10 mouse cellular contexts compared by ENCODE assay signal in genomic region chr11:85835753-85836522, GRCm38 (mm10). TPM values are rescaled to one million over a fixed set of nuclear protein-coding genes. Genes with fewer than 3 reads are reported as not detected.
DNase-seq lines count a peak whose midpoint lies in the region; ATAC-seq and TF ChIP-seq lines count a peak whose summit lies in the region.
"Had no signal": no experiment of that assay in that cellular context is flagged by ENCODE, and none has a peak within 500 bp of the region (broad histone marks: within the 10 kb centered on the region; RNA-seq: fewer than 3 reads in every experiment).

No protein-coding gene starts in this region.

- no peak overlapping the region; the same call in 1 of the 2 replicates for H3K4me2 ChIP-seq in liver, embryonic 12.5 days
- peak overlapping the region; percentile 81 for H3K4me2 ChIP-seq in embryonic facial prominence, embryonic 15.5 days (replicated peaks)
- no peak overlapping the region for H3K4me2 ChIP-seq in hindbrain, postnatal 0 days (ENCODE audit: low read depth, low read length)
- H3K4me2 ChIP-seq in neural tube, embryonic 12.5 days (replicated peaks): peak overlapping the region; percentile 72

- H3K9me3 ChIP-seq in liver, embryonic 12.5 days (replicated peaks): no peaks in the 10 kb centered on the region
- no peaks in the 10 kb centered on the region for H3K9me3 ChIP-seq in embryonic facial prominence, embryonic 15.5 days (replicated peaks)
- no peaks in the 10 kb centered on the region for H3K9me3 ChIP-seq in hindbrain, postnatal 0 days (ENCODE audit: low read length)
- H3K9me3 ChIP-seq in neural tube, embryonic 12.5 days: no peaks in the 10 kb centered on the region

- H3K36me3 ChIP-seq in liver, embryonic 12.5 days: no peaks in the 10 kb centered on the region
- H3K36me3 ChIP-seq in embryonic facial prominence, embryonic 15.5 days: no peaks in the 10 kb centered on the region
- no peaks in the 10 kb centered on the region for H3K36me3 ChIP-seq in hindbrain, postnatal 0 days (ENCODE audit: insufficient read depth, low read length)
- no peaks in the 10 kb centered on the region for H3K36me3 ChIP-seq in neural tube, embryonic 12.5 days

- no peak for TF ChIP-seq CTCF in hindbrain, postnatal 0 days (IDR thresholded peaks at IDR 0.05; ENCODE audit: low read depth)

- peaks cover 100% of the 10 kb centered on the region for H3K27me3 ChIP-seq in liver, embryonic 12.5 days (replicated peaks)
- H3K27me3 ChIP-seq in embryonic facial prominence, embryonic 15.5 days: peaks cover 65% of the 10 kb centered on the region
- H3K27me3 ChIP-seq in hindbrain, postnatal 0 days (ENCODE audit: insufficient read depth, low read length): peaks cover 77% of the 10 kb centered on the region
- peaks cover 96% of the 10 kb centered on the region for H3K27me3 ChIP-seq in neural tube, embryonic 12.5 days (replicated peaks)
- H3K27me3 ChIP-seq: Patski had no signal

- H3K4me3 ChIP-seq in liver, embryonic 12.5 days: peak overlapping the region; percentile 7; the same call in 1 of the 2 replicates
- H3K4me3 ChIP-seq in embryonic facial prominence, embryonic 15.5 days (replicated peaks): peak overlapping the region; percentile 67
- 0 out of 2 replicates have a peak overlapping the region, but pooled peaks have one; percentile 4 for H3K4me3 ChIP-seq in hindbrain, postnatal 0 days (ENCODE audit: low read length)
- H3K4me3 ChIP-seq in neural tube, embryonic 12.5 days: peak overlapping the region; percentile 46

- no peak for ATAC-seq in liver, embryonic 12.5 days
- no peak for ATAC-seq in embryonic facial prominence, embryonic 15.5 days (ENCODE audit: insufficient number of reproducible peaks, low FRiP score, low TSS enrichment, low read depth)
- no peak for ATAC-seq in hindbrain, postnatal 0 days
- no peak for ATAC-seq in neural tube, embryonic 12.5 days (ENCODE audit: low FRiP score, low read depth)
- no peak for ATAC-seq in frontal cortex, adult (ENCODE audit: low TSS enrichment)
- ATAC-seq: Patski had no signal

- peaks cover 40% of the 10 kb centered on the region for H3K4me1 ChIP-seq in liver, embryonic 12.5 days
- peaks cover 60% of the 10 kb centered on the region for H3K4me1 ChIP-seq in embryonic facial prominence, embryonic 15.5 days
- no peaks in the 10 kb centered on the region for H3K4me1 ChIP-seq in hindbrain, postnatal 0 days (ENCODE audit: insufficient read depth, low read length)
- peaks cover 23% of the 10 kb centered on the region for H3K4me1 ChIP-seq in neural tube, embryonic 12.5 days

- 13% methylated on average over 16 of the region's 16 CpGs for WGBS in liver, embryonic 12.5 days (ENCODE audit: insufficient replicate concordance)
- 14% methylated on average over 16 of the region's 16 CpGs for WGBS in embryonic facial prominence, embryonic 15.5 days
- 6% methylated on average over 16 of the region's 16 CpGs for WGBS in hindbrain, postnatal 0 days
- 5% methylated on average over 16 of the region's 16 CpGs for WGBS in neural tube, embryonic 12.5 days

- no peak overlapping the region for H3K9ac ChIP-seq in liver, embryonic 12.5 days
- peak overlapping the region; percentile 80 for H3K9ac ChIP-seq in embryonic facial prominence, embryonic 15.5 days
- no peak overlapping the region for H3K9ac ChIP-seq in hindbrain, postnatal 0 days (replicated peaks; ENCODE audit: low read length)
- 0 out of 2 replicates have a peak overlapping the region, but pooled peaks have one; percentile 10 for H3K9ac ChIP-seq in neural tube, embryonic 12.5 days

- DNase-seq in liver: no peak
- no peak for DNase-seq in hindbrain, postnatal 0 days (ENCODE audit: low spot score)
- DNase-seq in layer of hippocampus, postnatal 14 days (ENCODE audit: low spot score in 2 of 2): no peak
- DNase-seq: cerebellum, adult 9-10 months; thymus, adult 18-20 months had no signal

- no peak overlapping the region for H3K27ac ChIP-seq in liver, embryonic 12.5 days
- peak overlapping the region; percentile 89 for H3K27ac ChIP-seq in embryonic facial prominence, embryonic 15.5 days (replicated peaks)
- H3K27ac ChIP-seq in hindbrain, postnatal 0 days: no peak overlapping the region
- no peak overlapping the region for H3K27ac ChIP-seq in neural tube, embryonic 12.5 days

RNA-seq across cellular contexts. Expression of gene Tbx2, which starts 3.6 kb away (rescaled TPM):
- 1.1 and 1.4 TPM in 2 replicates for polyA plus RNA-seq in liver, embryonic 12.5 days (2016; fragmentation: Nextera tagmentation; extraction: Ambion mirVana)
- 8.0 and 8.1 TPM in 2 replicates for polyA plus RNA-seq in embryonic facial prominence, embryonic 15.5 days (2015; fragmentation: Nextera tagmentation; extraction: Ambion mirVana)
- 3.6 and 7.9 TPM in 2 replicates for total RNA-seq in hindbrain, postnatal 0 days (2014; rRNA removed)
- polyA plus RNA-seq in hindbrain, postnatal 0 days (2015; fragmentation: Nextera tagmentation; extraction: Ambion mirVana): 0.70 and 0.86 TPM in 2 replicates
- polyA plus RNA-seq in neural tube, embryonic 12.5 days (2016; fragmentation: Nextera tagmentation; extraction: Ambion mirVana): 4.7 and 5.3 TPM in 2 replicates
- 1 to 10 TPM; 2.7 to 3.3 TPM for total RNA-seq in layer of hippocampus, postnatal 14 days (2021)

RNA-seq across cellular contexts. Expression of gene Gm11444, which starts 14.2 kb away (rescaled TPM):
- not detected in 2 replicates for polyA plus RNA-seq in liver, embryonic 12.5 days (2016; fragmentation: Nextera tagmentation; extraction: Ambion mirVana)
- 0.31 TPM in 1 of 2 replicates, not detected in the other for polyA plus RNA-seq in embryonic facial prominence, embryonic 15.5 days (2015; fragmentation: Nextera tagmentation; extraction: Ambion mirVana)
- not detected in 2 replicates for total RNA-seq in hindbrain, postnatal 0 days (2014; rRNA removed)
- polyA plus RNA-seq in hindbrain, postnatal 0 days (2015; fragmentation: Nextera tagmentation; extraction: Ambion mirVana): not detected in 2 replicates
- polyA plus RNA-seq in neural tube, embryonic 12.5 days (2016; fragmentation: Nextera tagmentation; extraction: Ambion mirVana): not detected in 2 replicates
- total RNA-seq in layer of hippocampus, postnatal 14 days (2021): not detected
- polyA plus RNA-seq: Patski had no signal

RNA-seq across cellular contexts. Expression of gene Tbx4, which starts 50.3 kb away (rescaled TPM):
- polyA plus RNA-seq in liver, embryonic 12.5 days (2016; fragmentation: Nextera tagmentation; extraction: Ambion mirVana): 0.12 and 0.35 TPM in 2 replicates
- 1.8 and 2.1 TPM in 2 replicates for polyA plus RNA-seq in embryonic facial prominence, embryonic 15.5 days (2015; fragmentation: Nextera tagmentation; extraction: Ambion mirVana)
- total RNA-seq in hindbrain, postnatal 0 days (2014; rRNA removed): 0.18 and 0.47 TPM in 2 replicates
- polyA plus RNA-seq in hindbrain, postnatal 0 days (2015; fragmentation: Nextera tagmentation; extraction: Ambion mirVana): 0.20 and 0.23 TPM in 2 replicates
- polyA plus RNA-seq in neural tube, embryonic 12.5 days (2016; fragmentation: Nextera tagmentation; extraction: Ambion mirVana): 0.39 and 0.61 TPM in 2 replicates
- total RNA-seq in layer of hippocampus, postnatal 14 days (2021): under 1 TPM; 0.24 to 0.53 TPM
- polyA plus RNA-seq: Patski had no signal

Comparison
In these comparisons a context has a peak if more than half of its experiments do, and no peak if none do; other contexts are left out.
1. H3K4me2 ChIP-seq: peak in embryonic facial prominence, embryonic 15.5 days (single experiment) and neural tube, embryonic 12.5 days (single experiment); none in liver, embryonic 12.5 days (single experiment) and hindbrain, postnatal 0 days (single experiment).
2. H3K4me3 ChIP-seq: peak in every context shown above with its lines; median percentile 67 in embryonic facial prominence, embryonic 15.5 days; 46 in neural tube, embryonic 12.5 days; 7 in liver, embryonic 12.5 days; 4 in hindbrain, postnatal 0 days.
3. H3K9ac ChIP-seq: peak in embryonic facial prominence, embryonic 15.5 days (single experiment) and neural tube, embryonic 12.5 days (single experiment); none in liver, embryonic 12.5 days (single experiment) and hindbrain, postnatal 0 days (single experiment).